Mouse (Mus musculus): ENCODE data around the gene Bicdl2. TPM values are rescaled to one million over a fixed set of nuclear protein-coding genes. Genes with fewer than 3 reads are reported as not detected.

Gene Bicdl2
- total and polyA plus RNA-seq, 3 experiments: 0.08 to 0.17 TPM; not detected in 1

DNA sequence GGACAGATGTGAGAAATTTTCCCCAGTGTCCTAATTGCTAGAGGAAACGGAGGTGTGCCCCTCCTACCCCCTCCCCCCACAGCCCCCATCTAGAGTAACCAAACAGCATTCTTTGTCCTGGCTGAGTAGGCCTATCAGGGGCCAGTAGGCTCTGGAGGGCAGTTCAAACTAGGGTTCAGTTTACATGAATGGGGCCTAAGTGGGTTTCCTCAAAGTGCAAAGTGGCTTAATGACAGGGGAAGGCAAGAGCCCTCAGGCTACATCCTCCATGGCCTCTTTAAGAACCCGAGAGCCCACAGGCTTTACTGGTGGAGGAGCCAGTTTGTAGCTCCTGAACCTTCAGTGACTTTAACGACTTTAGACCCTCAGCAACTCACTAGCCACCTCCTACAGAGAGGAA is 35.5 kb downstream of the Bicdl2 start:
- Histone ChIP-seq H3K27me3 (ENCODE audit: control insufficient read depth in 1 of 2, insufficient read depth in 2 of 2, low read length in 2 of 2) (no peaks in the 10 kb centered on the region), H3K9ac (ENCODE audit: control insufficient read depth, low read depth, low read length, poor library complexity, severe bottlenecking) (no peak overlapping the region), H3K79me2 (ENCODE audit: control insufficient read depth, insufficient read depth, low read length, poor library complexity) (no peaks in the 10 kb centered on the region; the same call in 1 of the 2 replicates), H3K4me3 (ENCODE audit: control insufficient read depth in 1 of 2, insufficient read depth in 1 of 2, low read depth in 2 of 2, low read length in 2 of 2) (no peak overlapping the region), H3K36me3 (ENCODE audit: control insufficient read depth in 1 of 2, insufficient read depth in 2 of 2, low read length in 2 of 2) (peaks cover 0 to 2% of the 10 kb centered on the region in 2 experiments; a peak in 2 of 4 replicates), H3K9me3 (replicated peaks; ENCODE audit: insufficient read depth, low read length) (no peaks in the 10 kb centered on the region), H3K4me1 (ENCODE audit: control insufficient read depth in 1 of 2, insufficient read depth in 2 of 2, low read length in 2 of 2) (peaks cover 5 to 7% of the 10 kb centered on the region in 2 experiments; a peak in 3 of 4 replicates), H3K27ac (ENCODE audit: control insufficient read depth, low read depth, low read length) (no peak overlapping the region)
- DNase-seq (ENCODE audit: low read depth, low spot score): no peak
- TF ChIP-seq NRF1 (IDR thresholded peaks at IDR 0.05; ENCODE audit: insufficient read depth, low read depth, low read length, poor library complexity, severe bottlenecking): no peak
- no peak for TF ChIP-seq MAX (IDR thresholded peaks at IDR 0.05; ENCODE audit: low read length)
- TF ChIP-seq JUND (IDR thresholded peaks at IDR 0.05; ENCODE audit: low read depth, low read length): no peak
- TF ChIP-seq POLR2AphosphoS2 (IDR thresholded peaks at IDR 0.05; ENCODE audit: low read length): no peak
- no peak for TF ChIP-seq EP300 (IDR thresholded peaks at IDR 0.05; ENCODE audit: low read depth in 1 of 2, low read length in 2 of 2)
- no peak for TF ChIP-seq ZNF384 (IDR thresholded peaks at IDR 0.05; ENCODE audit: low read depth, low read length)
- TF ChIP-seq HCFC1 (IDR thresholded peaks at IDR 0.05; ENCODE audit: low read depth, low read length): no peak
- TF ChIP-seq GABPA (IDR thresholded peaks at IDR 0.05; ENCODE audit: low read depth, low read length): no peak
- TF ChIP-seq ZMIZ1 (IDR thresholded peaks at IDR 0.05; ENCODE audit: low read depth, low read length): no peak
- TF ChIP-seq TAL1 (IDR thresholded peaks at IDR 0.05; ENCODE audit: low read length): no peak
- no peak for TF ChIP-seq CHD1 (IDR thresholded peaks at IDR 0.05; ENCODE audit: low read depth, low read length)
- TF ChIP-seq TCF12 (IDR thresholded peaks at IDR 0.05; ENCODE audit: low read depth, low read length): no peak
- no peak for TF ChIP-seq ETS1 (IDR thresholded peaks at IDR 0.05; ENCODE audit: low read depth, low read length)
- no peak for TF ChIP-seq USF2 (IDR thresholded peaks at IDR 0.05; ENCODE audit: borderline replicate concordance in 1 of 2, insufficient read depth in 1 of 2, low read depth in 1 of 2, low read length in 2 of 2)
- no peak for TF ChIP-seq MEF2A (IDR thresholded peaks at IDR 0.05; ENCODE audit: extremely low read depth, insufficient replicate concordance, low read depth, low read length, poor library complexity, severe bottlenecking)

DNA sequence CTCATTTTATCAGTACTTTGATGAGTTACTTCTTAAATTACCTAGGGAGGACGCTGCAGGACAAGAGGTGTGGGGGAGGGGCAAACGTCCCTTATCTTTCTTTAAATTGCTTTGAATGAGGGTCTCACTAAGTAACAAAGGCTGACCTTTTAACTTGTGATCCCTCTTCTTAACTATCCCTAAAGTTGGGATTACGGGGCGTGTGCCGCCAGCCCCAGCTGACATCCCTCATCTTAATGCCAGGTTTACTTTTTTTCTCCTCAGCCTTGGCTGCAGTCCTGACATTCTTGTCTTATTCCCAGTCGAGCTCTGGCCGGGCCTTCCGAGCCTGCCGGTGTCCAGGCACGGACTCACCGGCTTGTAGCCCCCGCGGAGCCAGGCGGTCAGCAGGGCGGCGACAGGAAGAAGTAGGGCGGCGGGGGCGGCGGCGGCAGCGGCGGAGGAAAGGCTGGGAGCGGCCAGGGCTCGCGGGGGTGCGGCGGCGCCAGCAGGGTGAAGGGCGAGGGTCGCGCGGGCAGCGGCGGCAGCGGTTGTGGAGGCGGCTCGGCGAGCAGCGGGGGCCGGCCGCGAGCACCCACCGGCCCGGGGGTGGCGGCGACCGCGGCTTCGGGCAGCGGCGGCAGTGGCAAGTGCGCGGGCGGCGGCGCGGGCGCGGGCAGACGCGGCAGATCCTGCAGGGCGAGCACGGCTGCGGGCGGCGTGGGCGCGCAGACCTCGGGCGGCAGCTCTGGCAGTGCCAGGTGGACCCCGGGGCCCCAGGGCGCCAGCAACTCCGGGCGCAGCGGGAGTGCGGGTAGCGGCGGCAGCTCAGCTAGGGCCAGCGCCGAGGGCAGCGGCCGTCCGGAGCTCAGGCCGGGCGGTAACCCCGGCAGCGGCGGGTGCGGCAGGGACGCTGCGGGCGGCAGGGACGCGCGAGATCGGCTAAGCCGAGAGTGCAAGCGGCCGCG is 39.1 kb downstream of the Bicdl2 start:
- H3K9me3 ChIP-seq (replicated peaks; ENCODE audit: insufficient read depth, low read length): no peaks in the 10 kb centered on the region
- H3K79me2 ChIP-seq (ENCODE audit: control insufficient read depth, insufficient read depth, low read length, poor library complexity): no peaks in the 10 kb centered on the region; the same call in 1 of the 2 replicates
- H3K4me1 ChIP-seq (ENCODE audit: control insufficient read depth in 1 of 2, insufficient read depth in 2 of 2, low read length in 2 of 2): no peaks in the 10 kb centered on the region
- H3K27ac ChIP-seq (ENCODE audit: control insufficient read depth, low read depth, low read length): no peak overlapping the region
- peaks cover 0 to 2% of the 10 kb centered on the region in 2 experiments; a peak in 1 of 4 replicates for H3K36me3 ChIP-seq (ENCODE audit: control insufficient read depth in 1 of 2, insufficient read depth in 2 of 2, low read length in 2 of 2)
- peak overlapping the region; percentile 59 to 67 for H3K4me3 ChIP-seq (ENCODE audit: control insufficient read depth in 1 of 2, insufficient read depth in 1 of 2, low read depth in 2 of 2, low read length in 2 of 2)
- DNase-seq (ENCODE audit: low read depth, low spot score): peak; percentile 40
- TF ChIP-seq TBP (IDR thresholded peaks at IDR 0.05; ENCODE audit: low read depth, low read length) (no peak), USF1 (IDR thresholded peaks at IDR 0.05; ENCODE audit: low read depth, low read length) (no peak), NELFE (IDR thresholded peaks at IDR 0.05; ENCODE audit: low read depth, low read length) (no peak), CHD2 (IDR thresholded peaks at IDR 0.05; ENCODE audit: low read length) (0 out of 2 replicates have a peak, but pooled peaks have one; percentile 13)
- peak overlapping the region; percentile 76 for H3K9ac ChIP-seq (ENCODE audit: control insufficient read depth, low read depth, low read length, poor library complexity, severe bottlenecking)
- peaks cover 0 to 2% of the 10 kb centered on the region in 2 experiments; a peak in 1 of 4 replicates for H3K27me3 ChIP-seq (ENCODE audit: control insufficient read depth in 1 of 2, insufficient read depth in 2 of 2, low read length in 2 of 2)
